Mouse (Mus musculus) lung, postnatal 0 days (tissue): ENCODE results near the gene Sipa1l2. TPM values are rescaled to one million over a fixed set of nuclear protein-coding genes. Genes with fewer than 3 reads are reported as not detected.

ENCODE experiments used
- ATAC-seq: fragments of 200-750 bp; cut with Nextera tagmentation; 2 replicates; pipeline ENCODE4 v1.8.0; 2017; ENCODE audit warnings: moderate library complexity
- DNase-seq: peaks from one replicate; pipeline ENCODE4 v3.0.0-alpha.2; 2016; ENCODE audit warnings: low spot score
- H3K27ac ChIP-seq: fragments of 300-500 bp; sonication (generic); 2 replicates; pipeline ENCODE4 v1.5.1; 2014; ENCODE audit warnings: antibody characterized with exemption, mild to moderate bottlenecking, low read length, mixed read lengths
- H3K27me3 ChIP-seq: fragments of 300-500 bp; sonication (generic); replicated peaks from 2 replicates; pipeline ENCODE4 v1.6.1; 2014; ENCODE audit warnings: low read length, mixed read lengths; ENCODE audit not compliant: insufficient read depth
- H3K36me3 ChIP-seq: fragments of 300-500 bp; sonication (generic); 2 replicates; pipeline ENCODE4 v1.6.1; 2014; ENCODE audit warnings: low read length, mixed read lengths; ENCODE audit not compliant: insufficient read depth
- H3K4me1 ChIP-seq: fragments of 300-500 bp; sonication (generic); 2 replicates; pipeline ENCODE4 v1.6.1; 2014; ENCODE audit warnings: antibody characterized with exemption, low read depth, low read length, mixed read lengths; ENCODE audit not compliant: insufficient read depth
- H3K4me2 ChIP-seq: fragments of 300-500 bp; sonication (generic); replicated peaks from 2 replicates; pipeline ENCODE4 v1.6.1; 2014; ENCODE audit warnings: low read depth, mild to moderate bottlenecking, low read length, moderate library complexity, mixed read lengths
- H3K4me3 ChIP-seq: fragments of 300-500 bp; sonication (generic); 2 replicates; pipeline ENCODE4 v1.5.1; 2014; ENCODE audit warnings: low read depth, low read length
- H3K9ac ChIP-seq: fragments of 300-500 bp; sonication (generic); replicated peaks from 2 replicates; pipeline ENCODE4 v1.6.1; 2014; ENCODE audit warnings: low read depth, mild to moderate bottlenecking
- H3K9me3 ChIP-seq: fragments of 300-500 bp; sonication (generic); 2 replicates; pipeline ENCODE4 v1.6.1; 2016; ENCODE audit warnings: low read length, mixed read lengths
- CTCF ChIP-seq: IDR thresholded peaks from 2 replicates; pipeline ENCODE4 v1.5.1; 2016; ENCODE audit warnings: antibody characterized with exemption, mild to moderate bottlenecking
- EP300 ChIP-seq: IDR thresholded peaks from 2 replicates; pipeline ENCODE4 v1.6.1; 2016; ENCODE audit warnings: antibody characterized with exemption, mild to moderate bottlenecking, control low read depth
- WGBS: fragments of 180-500 bp; shearing (Covaris S2); extraction: QIAGEN DNeasy Blood & Tissue Kit; methylation state at CpG from one replicate; pipeline ENCODE4 v1.1.7; 2014; 5-methylcytosine and 5-hydroxymethylcytosine counted together
- polyA plus RNA-seq: library from polyadenylated mRNA; unstranded; fragments of >200 nt; fragmentation: Nextera tagmentation; extraction: Ambion mirVana; gene quantifications from 2 replicates; pipeline ENCODE4 v1.2.1, GENCODE M21; 2015

The Sipa1l2 gene
- polyA plus RNA-seq, 1 experiment from 2014 or later = 9.4 TPM

- Histone ChIP-seq H3K4me3 (no peak overlapping the region), H3K4me2 (no peak overlapping the region), H3K9ac (no peak overlapping the region), H3K9me3 (no peaks in the 10 kb centered on the region), H3K27ac (no peak overlapping the region; the same call in 1 of the 2 replicates), H3K27me3 (no peaks in the 10 kb centered on the region), H3K4me1 (peaks cover 9% of the 10 kb centered on the region; the same call in 1 of the 2 replicates), H3K36me3 (peaks cover 19% of the 10 kb centered on the region)
- DNase-seq = peak; percentile 58
- peak; percentile 71 for ATAC-seq
- WGBS = 58% methylated on average over 16 of the region's 16 CpGs
- no peak for TF ChIP-seq EP300
- no peak for TF ChIP-seq CTCF
Measured at GRCm38 (mm10) chr8:125444457-125445224, 125.0 kb downstream of the Sipa1l2 start.

DNA sequence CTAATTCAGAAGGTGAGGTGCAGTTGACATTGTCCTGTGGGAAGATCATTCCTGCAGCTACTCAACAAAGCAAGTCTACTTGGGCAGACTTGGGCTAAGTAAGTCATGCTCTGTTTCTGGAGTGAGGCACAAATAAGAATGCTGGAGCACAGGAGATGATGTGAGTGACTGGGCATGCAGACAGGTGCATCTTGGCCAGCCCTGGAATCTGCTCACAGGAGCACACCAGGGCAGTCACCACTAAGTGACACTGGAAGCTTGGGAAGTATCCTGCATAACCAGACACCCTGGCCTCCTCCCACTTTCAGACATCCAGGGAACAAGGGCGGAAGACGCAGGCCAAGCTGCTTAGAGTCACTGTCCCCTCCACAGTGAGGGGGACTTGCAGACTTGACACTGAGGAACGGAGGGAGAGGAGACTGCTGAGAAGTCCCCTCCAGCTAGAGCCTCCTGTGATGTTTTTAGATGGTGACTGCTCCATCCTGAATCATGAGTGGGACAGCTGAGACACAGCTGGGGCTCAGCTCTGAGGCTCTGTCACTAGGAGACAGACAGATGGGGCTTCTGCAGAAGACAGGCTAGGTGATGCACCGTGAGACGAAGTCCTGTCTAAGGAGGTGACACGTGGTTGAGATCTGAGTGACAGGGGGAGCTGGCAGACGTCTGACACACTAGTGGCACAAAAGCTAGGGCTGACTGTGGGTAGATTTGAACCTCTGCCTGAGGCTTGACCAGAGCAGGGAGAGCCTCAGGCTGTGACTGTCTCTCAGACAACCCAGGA is 134.1 kb downstream of the Sipa1l2 start:
- no peak overlapping the region for H3K4me3 ChIP-seq
- no peaks in the 10 kb centered on the region for H3K9me3 ChIP-seq
- no peaks in the 10 kb centered on the region for H3K4me1 ChIP-seq
- no peak overlapping the region for H3K27ac ChIP-seq
- TF ChIP-seq EP300 = no peak
- TF ChIP-seq CTCF = no peak
- H3K9ac ChIP-seq = no peak overlapping the region
- H3K27me3 ChIP-seq = no peaks in the 10 kb centered on the region
- no peak overlapping the region for H3K4me2 ChIP-seq
- ATAC-seq (no peak), DNase-seq (no peak)
- H3K36me3 ChIP-seq = peaks cover 30% of the 10 kb centered on the region
- WGBS = 80% methylated on average over 7 of the region's 7 CpGs

- peaks cover 24% of the 10 kb centered on the region for H3K36me3 ChIP-seq
- TF ChIP-seq CTCF = no peak
- TF ChIP-seq EP300 = no peak
- 25% methylated on average over 8 of the region's 8 CpGs for WGBS
- H3K4me3 ChIP-seq = no peak overlapping the region
- H3K4me1 ChIP-seq = no peaks in the 10 kb centered on the region
- no peak for ATAC-seq
- no peaks in the 10 kb centered on the region for H3K27me3 ChIP-seq
- no peak for DNase-seq
- H3K9ac ChIP-seq = no peak overlapping the region
- no peaks in the 10 kb centered on the region for H3K9me3 ChIP-seq
- H3K27ac ChIP-seq = no peak overlapping the region
- H3K4me2 ChIP-seq = no peak overlapping the region
Measured at GRCm38 (mm10) chr8:125434151-125434550, 135.5 kb downstream of the Sipa1l2 start.

GRCm38 (mm10) chr8:125431321-125431720 is 138.3 kb downstream of the Sipa1l2 start:
- peak; percentile 63 for ATAC-seq
- no peaks in the 10 kb centered on the region for H3K4me1 ChIP-seq
- DNase-seq = peak; percentile 39
- H3K9ac ChIP-seq = no peak overlapping the region
- H3K36me3 ChIP-seq = peaks cover 7% of the 10 kb centered on the region; the same call in 1 of the 2 replicates
- no peaks in the 10 kb centered on the region for H3K9me3 ChIP-seq
- H3K4me2 ChIP-seq = no peak overlapping the region
- H3K27me3 ChIP-seq = no peaks in the 10 kb centered on the region
- no peak overlapping the region for H3K4me3 ChIP-seq
- 44% methylated on average over 3 of the region's 3 CpGs for WGBS
- no peak overlapping the region for H3K27ac ChIP-seq
- TF ChIP-seq EP300 (no peak), CTCF (no peak)

GRCm38 (mm10) chr8:125430796-125431195 is 138.8 kb downstream of the Sipa1l2 start:
- Histone ChIP-seq H3K4me1 (no peaks in the 10 kb centered on the region), H3K4me2 (no peak overlapping the region), H3K27ac (no peak overlapping the region), H3K9ac (no peak overlapping the region), H3K27me3 (no peaks in the 10 kb centered on the region), H3K36me3 (peaks cover 7% of the 10 kb centered on the region; the same call in 1 of the 2 replicates), H3K4me3 (no peak overlapping the region), H3K9me3 (no peaks in the 10 kb centered on the region)
- ATAC-seq (no peak), DNase-seq (no peak)
- no peak for TF ChIP-seq EP300
- TF ChIP-seq CTCF = no peak
- 61% methylated on average over 5 of the region's 5 CpGs for WGBS

- TF ChIP-seq EP300 = no peak
- Histone ChIP-seq H3K9ac (no peak overlapping the region), H3K27ac (no peak overlapping the region), H3K4me2 (no peak overlapping the region), H3K9me3 (no peaks in the 10 kb centered on the region), H3K4me1 (no peaks in the 10 kb centered on the region), H3K27me3 (no peaks in the 10 kb centered on the region), H3K4me3 (no peak overlapping the region), H3K36me3 (peaks cover 7% of the 10 kb centered on the region; the same call in 1 of the 2 replicates)
- WGBS = 71% methylated on average over 8 of the region's 8 CpGs
- DNase-seq (peak; percentile 19), ATAC-seq (no peak)
Measured at GRCm38 (mm10) chr8:125428979-125429690, 140.5 kb downstream of the Sipa1l2 start.
